Mouse (Mus musculus) urinary bladder, adult 2 months (tissue): ENCODE data around the gene Rmdn3. TPM values are rescaled to one million over a fixed set of nuclear protein-coding genes. Genes with fewer than 3 reads are reported as not detected.

Source experiments
- DNase-seq: peaks from one replicate; pipeline ENCODE4 v3.0.0; 2022; ENCODE audit warnings: low spot score
- polyA plus RNA-seq: library from polyadenylated mRNA; depleted of rRNA; stranded (reverse); fragments of >200 nt; gene quantifications from 2 replicates; pipeline ENCODE4 v1.2.3, GENCODE M21; 2012; rRNA removed

Gene Rmdn3
- polyA plus RNA-seq: 27.0 and 27.9 TPM in 2 replicates

DNA sequence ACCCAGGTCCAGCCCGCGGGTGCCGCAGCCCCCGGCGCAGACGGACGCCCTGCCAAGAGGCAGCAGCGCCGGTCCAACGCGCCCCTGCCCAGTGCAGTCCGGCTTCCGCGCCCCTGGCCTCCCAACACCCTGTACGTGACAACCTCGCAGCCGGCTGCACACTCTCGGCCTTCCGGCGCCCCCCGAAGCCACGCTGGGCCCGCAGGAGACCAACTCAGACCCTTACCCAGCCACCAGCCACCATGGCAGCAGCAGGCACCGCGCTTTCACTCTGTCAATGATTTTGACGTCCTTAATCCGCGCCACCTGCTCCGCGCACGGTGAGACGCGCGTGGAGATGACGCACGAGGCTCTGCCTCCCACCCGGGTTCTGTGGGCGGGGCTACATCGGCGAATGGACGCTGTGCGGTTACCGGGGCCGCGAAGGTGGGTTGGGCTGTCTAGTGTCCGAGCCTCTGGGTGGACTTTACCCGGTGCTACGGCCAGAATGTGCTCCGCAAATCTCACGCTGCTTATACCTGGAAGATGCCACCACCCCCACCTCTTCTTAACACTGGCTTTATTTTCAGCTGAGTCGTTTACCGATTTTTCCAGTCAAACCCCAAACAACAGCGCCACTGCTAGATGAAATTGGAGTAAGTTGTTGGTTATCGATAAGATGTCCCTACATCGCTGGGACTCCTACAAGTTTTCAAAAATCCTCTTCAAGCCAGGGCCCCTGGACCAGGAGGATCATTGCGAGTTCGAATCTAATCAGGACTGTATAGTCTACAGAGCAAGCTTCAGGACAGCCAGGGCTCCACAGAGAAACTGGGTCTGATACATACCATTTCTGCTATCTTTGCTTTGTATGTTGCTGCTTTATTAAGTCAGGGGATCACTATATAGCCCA is at the start of gene Rmdn3:
Rmdn3 (minus strand) TSS at position 354 of the 892 bp plus-strand sequence.
- peak; percentile 80 for DNase-seq

DNA sequence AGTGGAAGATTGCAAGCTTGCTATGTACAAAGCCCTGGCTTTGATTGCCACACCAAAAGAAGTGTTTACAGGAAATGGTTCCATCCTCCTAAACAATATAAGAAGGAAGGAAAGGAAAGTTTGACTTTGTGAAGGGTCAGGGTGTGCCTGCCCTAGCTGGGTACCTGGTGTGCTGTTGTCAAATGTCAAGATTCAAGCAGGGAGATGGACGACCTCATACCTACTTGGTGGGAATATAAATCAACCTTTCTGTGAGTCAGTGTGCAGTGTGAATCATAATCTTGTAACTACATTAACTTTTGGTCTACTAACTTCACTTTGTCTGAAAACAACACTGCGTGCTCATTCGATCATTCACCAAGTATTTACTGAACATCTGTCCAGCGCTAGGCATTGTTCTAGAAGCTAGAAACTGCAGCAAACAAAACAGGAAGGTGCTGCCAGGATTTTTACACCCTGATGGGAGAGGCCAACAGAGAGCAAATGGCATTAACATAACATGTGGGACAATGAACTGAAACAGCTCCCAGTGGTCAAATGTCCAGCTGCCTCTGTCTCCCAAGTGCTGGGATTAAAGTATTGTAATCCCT is 47.1 kb upstream of the Rmdn3 start:
- no peak for DNase-seq

DNA sequence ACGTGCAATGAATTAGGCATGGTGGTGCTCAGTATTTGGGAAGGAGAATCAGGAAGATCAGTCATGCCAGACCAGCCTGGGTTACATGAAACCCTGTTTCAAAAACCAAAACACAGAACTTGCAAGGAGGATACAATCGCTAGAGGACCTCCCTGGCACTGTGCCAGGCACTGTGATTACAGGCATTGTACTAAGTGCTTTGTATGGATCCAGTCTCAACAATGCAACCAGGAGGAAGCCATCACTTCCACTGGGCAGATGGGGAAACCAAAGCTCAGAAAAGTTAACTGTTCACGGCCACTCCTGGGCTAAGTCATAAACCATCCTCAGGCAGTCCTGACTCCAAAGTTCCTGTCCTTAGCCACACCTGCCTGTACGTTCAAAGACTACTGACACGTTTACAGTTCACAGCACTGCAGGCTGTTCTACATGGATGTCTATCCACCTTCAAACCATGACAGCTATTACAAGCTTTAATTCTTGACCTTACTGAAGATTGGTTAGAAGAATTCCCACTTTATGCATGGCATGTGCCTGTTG is 46.1 kb upstream of the Rmdn3 start:
- no peak for DNase-seq

DNA sequence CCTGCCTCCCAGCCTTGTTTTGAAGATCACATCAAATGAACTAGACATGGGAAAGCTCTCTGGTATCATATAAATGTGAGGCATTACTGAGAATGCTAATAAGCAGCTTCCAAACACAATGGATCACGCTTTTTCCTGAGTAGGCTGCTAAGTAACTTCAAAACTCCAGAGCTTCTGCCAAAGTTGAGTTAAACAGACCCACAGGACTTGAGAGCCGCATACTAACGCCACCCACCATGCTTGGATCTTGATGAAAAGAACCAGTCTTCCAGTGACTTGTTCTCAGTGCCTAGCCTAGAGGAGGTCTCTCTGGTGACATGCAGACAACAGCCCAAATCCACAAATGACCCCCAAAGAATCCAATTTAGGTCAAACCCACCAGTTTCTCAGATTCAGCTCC is 42.1 kb upstream of the Rmdn3 start:
- no peak for DNase-seq

DNA sequence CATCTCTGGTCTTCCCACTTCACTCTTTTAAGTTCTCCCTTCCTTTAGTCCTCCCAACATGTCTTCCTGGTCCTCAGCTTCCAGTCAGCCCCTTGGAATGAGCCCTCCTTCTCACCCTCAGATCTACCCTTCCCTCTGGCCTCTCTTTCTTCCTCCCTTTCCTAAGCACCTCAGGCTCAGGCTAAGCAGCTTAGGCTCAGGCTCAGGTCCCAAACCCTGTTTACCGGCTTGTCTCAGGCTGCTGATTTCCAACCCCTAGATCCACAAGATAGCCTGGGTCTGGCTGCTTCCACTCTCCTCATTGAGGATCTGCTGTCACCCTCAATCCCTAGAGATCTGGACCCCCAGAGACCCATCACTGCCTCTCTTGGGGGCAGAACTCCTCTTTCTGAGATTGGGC is 41.2 kb upstream of the Rmdn3 start:
- DNase-seq: no peak

DNA sequence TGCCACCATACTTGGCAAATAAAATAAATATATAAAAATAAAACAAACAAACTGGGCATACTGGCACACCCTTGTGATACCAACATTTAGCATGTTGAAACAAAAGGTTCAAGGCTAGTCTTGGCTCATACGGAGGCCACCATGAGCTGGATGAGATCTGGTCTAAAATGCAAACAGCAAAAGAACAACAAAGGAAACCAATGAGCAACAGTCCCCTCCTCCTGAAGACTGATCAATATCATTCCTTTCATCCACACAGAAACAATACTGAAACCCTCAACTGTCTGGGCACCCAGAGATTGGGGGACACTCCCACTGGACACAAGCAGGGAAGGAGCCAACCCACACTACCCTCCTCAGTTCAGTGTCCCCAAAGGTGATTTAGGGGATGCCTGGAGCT is 40.7 kb upstream of the Rmdn3 start:
- no peak for DNase-seq

DNA sequence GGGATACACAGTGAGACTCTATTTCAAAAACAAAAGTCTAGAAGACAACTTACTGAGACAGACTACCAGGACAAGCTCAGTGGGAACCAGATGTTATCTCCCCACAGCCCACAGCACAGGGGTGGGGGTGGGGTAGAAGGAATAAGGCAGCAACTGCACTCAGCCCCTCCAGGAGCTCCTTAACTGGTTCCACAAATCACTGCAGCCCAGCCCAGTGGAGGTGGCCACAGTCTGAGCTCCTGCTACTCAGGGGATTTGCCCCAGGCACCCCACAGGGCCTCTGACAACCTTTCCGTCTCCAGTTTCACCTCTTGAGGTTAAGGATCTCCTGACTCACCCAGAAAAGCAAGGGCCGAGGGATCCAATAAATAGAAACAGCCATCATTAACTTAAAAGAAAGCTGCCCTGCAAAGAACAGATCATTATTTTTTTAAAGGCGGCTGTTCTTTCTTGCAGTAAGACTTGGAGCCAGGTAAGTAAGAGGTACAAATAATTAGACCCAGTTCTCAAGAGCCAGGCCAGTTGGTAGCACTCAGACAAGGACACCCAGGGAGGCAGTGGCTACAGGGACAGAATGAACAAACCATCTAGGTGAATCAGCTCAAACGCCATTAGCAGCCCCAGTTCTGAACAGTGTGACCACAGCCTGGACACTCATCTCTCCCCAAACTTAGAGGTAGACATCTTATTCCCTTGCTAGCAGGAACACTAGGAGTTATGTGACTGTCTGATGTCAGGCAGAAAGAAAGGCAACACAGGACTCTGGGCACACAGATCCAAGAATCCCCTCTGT is 39.7 kb upstream of the Rmdn3 start:
- DNase-seq: no peak

DNA sequence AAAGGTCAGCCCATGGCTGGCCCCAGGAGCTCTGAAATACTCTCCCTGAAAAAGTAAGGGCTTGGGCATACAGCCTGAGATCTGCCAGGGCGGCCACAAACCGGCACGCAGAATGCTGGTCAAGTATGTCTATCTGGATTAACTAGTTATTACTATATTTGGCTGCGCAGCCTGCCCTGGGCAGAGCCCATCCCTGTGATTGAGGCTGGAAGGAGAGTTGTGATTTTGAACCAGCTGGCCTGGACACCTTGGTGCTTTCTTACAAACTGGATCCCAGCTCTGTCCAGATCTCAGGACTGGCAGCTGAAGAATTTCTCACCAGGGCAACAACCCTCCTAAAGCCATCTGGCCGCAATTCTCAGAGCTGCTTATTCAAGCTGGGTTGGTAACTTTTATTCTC is 37.3 kb upstream of the Rmdn3 start:
- DNase-seq: no peak

DNA sequence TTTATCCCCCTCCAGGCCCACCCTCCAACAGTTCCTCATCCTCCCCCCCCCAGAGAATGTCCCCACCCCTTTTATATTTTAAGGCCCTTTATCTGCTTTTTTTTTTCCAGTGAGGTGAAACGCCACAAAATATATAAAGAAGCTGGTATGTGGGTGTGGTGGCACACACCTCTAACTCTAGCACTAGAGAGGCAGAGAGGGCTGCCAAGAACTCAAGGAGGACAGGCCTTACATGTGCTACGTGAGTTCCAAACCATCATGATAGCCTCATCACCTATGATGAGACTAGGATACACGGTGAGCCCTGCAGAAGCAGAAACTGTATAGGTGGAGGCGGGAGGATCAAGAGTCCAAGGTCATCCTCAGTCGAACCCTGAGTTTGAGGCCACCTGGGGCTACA is 34.1 kb upstream of the Rmdn3 start:
- DNase-seq: no peak

DNA sequence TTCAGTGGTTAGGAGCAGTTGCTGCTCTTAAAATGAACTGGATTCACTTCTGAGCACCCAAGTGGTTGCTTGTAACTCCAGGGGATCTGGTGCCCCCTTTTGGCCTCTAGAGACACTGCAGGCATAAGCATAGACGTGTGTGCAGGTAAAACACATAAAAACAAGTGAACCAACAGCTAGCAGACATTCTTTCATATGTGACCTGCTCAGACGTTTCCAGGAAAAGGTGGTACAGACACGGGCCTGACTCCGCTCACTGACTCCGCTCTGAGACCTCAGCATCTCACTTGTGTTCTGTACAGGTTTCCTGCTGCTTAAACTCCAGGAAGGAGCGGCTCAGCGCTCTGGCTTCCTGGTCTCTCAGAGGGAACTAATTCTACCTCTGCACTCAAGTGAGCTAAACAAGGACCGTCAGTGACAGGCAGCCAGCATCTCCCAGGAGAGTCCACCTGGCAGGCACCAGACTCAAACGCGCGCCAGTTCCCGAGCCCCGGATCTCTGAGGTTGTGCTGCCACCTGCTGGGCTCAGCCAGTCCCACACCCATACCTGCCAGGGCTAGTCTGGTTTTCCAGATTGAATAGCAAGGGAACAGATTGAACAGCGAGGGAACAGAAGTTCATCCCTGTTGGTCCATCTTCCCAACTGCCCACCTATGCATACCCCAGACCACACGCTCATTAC is 32.3 kb upstream of the Rmdn3 start:
- DNase-seq: peak; percentile 75

DNA sequence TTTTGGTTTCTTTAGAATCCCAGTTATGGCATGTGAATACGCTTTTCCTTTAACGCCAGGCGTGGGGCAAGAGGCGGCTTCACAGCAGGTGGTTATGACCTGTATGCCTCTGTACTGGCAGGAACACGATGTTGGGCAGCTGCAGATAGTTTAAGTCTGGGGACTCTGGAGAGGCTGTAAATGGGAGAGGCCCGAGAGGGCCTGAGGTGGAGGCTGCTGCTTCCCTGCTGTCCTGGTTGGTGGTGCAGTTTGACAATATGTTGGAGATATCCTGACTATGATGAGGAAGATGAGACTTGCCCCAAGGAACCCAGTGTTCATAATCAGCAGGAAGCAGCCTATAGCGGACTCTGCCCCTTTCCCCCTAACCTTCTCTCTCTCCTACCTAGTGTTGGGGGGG is 26.1 kb upstream of the Rmdn3 start:
- no peak for DNase-seq

DNA sequence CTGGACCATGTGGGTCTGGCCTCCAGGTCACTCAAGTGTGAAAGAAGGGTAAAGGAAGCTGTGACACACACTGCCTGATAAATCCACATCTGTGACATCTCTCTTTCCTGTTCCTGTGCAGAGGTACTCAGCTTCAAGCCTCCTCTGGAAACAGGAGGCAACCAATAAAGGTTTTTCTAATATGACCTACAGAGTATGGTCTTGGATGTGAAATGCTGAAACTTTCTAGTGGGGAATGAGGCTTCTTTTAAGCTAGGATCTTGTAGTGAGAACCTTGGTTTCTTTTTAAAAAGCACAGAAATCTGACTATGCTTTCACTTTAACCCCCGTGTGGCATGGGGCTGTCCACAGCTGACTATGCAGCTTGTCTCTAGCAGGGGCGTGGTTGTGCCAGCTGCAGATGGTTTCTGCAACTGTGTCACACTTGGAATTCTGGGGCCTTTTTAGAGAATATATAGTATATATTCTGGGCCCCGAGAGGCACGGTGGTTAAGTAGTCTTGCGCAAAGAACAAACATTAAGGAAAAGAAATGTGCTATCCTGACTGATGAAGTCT is 20.6 kb upstream of the Rmdn3 start:
- no peak for DNase-seq

DNA sequence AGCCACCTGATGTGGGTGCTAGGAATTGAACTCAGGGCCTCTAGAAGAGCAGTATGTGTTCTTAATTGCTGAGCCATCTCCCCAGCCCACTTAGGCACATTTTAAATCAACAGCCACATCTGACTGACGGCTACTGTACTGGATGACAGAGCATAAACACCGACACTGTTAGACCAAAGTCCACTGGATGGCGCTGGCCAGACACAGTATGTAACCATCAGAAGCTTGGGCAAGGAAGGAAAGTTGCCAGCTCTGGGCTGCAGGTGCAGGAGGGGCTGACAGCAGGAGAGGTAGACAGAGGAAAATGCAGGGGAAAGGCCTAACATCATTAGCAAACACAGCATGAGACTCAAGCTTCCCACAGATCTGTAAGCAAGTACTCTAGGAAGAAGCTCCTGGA is 19.9 kb upstream of the Rmdn3 start:
- no peak for DNase-seq

DNA sequence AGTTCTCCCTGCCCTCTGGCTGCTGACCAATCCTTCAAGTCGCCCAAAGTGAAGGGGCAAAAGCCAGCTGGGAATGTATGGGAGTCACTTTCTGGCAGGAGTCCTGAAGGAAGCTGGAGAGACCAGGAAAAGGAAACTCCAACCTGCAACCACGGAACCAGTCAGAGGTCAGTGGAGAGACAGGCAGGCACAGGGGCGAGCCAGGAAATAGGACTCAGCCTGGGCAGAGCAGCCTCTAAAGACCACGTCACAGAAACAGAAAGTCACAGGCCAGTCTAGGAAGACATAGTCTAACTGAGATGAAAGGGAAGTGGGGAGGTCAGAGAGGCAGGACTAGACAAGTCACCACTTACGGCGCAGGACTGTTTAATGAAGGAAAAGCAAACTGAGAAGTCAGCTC is 18.8 kb upstream of the Rmdn3 start:
- DNase-seq: no peak

DNA sequence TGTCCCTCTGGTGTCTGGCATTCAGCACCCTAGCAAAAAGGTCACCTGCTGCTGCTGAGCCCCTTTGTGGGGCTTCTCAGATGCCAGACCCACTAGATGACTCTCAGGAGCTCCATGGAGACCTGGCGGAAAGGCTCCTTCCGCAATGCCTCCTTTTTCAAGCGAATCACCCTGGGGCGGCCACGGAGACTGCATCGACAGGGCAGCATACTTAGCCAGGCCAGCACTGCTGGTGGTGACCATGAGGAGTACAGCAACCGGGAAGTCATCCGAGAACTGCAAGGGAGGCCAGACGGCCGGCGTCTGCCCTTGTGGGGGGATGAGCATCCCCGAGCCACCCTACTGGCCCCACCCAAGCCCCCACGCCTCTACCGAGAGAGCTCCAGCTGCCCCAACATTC is 18.0 kb upstream of the Rmdn3 start:
- no peak for DNase-seq

DNA sequence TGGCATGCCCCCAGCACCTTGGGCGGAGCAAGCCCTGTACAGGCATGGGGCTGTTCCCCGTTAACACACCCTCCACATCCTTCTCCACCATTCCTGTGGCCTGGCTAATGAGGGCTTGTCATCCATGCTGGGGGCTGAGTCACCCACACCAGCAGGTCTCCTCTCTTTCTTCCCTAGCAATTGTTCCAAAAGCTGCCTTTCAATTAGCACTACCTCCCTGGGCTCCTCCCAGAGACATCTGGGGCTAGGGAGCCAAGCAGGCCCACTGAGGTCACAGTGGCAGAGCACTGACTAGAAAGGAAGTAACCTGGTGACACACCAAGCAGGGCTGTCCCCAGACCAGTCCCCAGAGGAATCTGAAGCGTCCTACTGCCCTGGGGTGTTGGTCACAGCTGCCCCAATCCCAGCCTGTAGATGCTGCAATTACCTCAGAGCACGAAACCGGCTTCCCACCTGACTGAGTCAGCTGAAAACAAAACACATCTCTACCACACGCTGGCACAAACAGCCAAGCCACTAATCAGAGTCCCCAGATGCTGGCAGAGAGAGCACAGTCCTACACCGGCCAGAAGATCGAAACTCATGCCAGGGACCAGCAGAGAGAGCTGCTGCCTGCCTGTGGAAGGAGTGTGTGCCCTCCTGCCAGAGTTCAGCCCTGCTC is 17.3 kb upstream of the Rmdn3 start, which contains the start of gene Gm14137:
Gm14137 (plus strand) TSS at position 519 of the 661 bp plus-strand sequence.
- no peak for DNase-seq

DNA sequence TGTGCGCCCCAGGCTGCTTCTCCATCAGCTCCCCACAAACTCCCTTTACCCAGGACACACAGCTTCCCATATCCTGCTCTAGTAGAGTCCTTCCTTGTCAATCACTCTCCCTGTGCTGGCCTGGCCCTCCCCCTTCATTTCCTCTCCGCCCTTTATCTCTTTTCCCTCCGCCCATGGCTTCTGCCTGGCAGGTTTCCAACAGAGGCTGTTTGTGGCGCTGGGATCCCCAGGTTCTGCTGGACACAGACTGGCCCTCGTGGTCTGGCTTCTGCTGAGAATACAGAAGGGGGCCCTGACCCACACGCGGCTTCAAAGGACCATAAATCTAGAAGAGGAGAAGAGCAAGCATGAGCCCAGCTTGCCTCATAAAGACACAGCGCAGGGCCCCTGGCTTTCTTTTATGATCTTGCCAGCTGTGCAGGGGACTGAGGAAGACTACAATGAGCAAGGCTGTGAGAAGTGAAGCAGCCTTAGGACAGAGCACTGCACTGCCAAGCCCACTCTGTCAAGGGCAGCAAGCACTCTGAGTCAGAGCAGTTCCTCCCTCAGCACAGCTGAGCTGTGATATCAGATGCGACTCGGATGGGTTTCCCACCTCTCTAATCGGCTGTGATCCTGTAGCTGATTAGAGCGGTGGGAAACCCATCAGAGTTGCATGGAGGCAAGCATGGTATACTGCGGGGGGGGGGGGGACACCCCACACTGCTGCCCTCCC is 16.2 kb upstream of the Rmdn3 start:
- DNase-seq: no peak

DNA sequence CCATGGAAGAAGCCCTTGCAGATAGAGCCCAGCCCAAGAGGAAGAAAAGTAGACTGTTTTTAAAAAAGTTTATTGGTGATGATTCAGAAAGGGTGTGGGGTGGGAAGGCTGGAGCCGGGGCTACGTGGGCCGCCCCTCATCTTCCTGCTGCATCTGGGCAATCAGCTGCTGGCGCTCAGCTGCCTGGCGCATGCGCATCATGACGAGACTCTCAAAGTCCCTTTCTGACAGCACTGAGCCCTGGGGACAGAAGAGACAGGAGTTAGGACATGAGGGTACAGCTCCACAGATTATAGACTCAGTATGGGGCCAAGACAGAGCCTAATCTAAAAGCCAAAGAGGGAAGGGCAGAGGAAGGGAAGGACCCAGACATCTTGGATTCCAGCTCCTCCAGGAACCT is 15.6 kb upstream of the Rmdn3 start:
- DNase-seq: no peak

DNA sequence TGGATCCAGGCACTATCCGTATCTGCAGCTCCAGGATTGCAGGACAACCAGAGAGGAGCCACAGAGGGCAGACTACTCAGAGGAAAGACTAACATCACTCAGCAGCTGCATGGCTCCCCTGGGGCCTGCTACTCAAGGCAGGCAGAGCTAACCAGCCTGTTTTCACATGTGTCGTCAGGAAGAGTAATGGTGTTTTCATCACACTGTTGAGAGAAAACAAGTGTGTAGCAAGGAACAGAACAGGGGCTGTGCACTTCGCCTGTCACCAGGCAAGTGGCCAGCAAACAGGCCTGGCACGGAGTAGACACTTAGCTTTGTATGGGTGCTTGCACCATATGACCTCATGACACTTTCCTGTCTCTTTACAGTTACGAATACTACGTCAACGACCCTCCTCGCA is 14.7 kb upstream of the Rmdn3 start:
- no peak for DNase-seq

DNA sequence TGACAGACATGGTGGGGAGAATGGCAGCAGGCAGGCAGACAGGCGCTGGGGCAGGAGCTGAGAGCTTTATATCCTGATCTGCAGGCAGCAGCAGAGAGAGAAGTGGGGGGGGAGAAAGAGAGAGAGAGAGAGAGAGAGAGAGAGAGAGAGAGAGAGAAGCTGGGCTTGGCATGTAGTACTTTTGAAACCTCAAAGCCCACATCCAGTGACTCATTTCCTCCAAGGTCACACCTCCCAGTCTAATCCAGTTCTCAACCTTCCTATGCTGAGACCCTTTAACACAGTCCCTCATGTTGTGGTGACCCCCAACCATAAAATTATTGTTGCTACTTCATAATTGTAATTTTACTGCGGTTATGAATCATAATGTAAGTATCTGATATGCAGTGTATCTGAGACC is 13.4 kb upstream of the Rmdn3 start:
- DNase-seq: no peak
